In genomic region chr11:72447475-72447874, GRCm38 (mm10) we compare ENCODE assay signal across 13 mouse cellular contexts. TPM values are rescaled to one million over a fixed set of nuclear protein-coding genes. Genes with fewer than 3 reads are reported as not detected.
DNase-seq lines count a peak whose midpoint lies in the region; ATAC-seq and TF ChIP-seq lines count a peak whose summit lies in the region.
"Had no signal": no experiment of that assay in that cellular context is flagged by ENCODE, and none has a peak within 500 bp of the region (broad histone marks: within the 10 kb centered on the region; RNA-seq: fewer than 3 reads in every experiment).

No protein-coding gene starts in this region.

- peaks cover 95% of the 10 kb centered on the region for H3K36me3 ChIP-seq in kidney, postnatal 0 days (ENCODE audit: insufficient read depth, low read length)
- H3K36me3 ChIP-seq in testis, adult 2 months (ENCODE audit: control insufficient read depth, insufficient read depth, low read length) = no peaks in the 10 kb centered on the region; the same call in 1 of the 2 replicates

- H3K9me3 ChIP-seq in kidney, postnatal 0 days (replicated peaks; ENCODE audit: low read length) = no peaks in the 10 kb centered on the region
- H3K9me3 ChIP-seq: limb, embryonic 10.5 days; lung, embryonic 15.5 days; midbrain, embryonic 10.5 days had no signal

- H3K27ac ChIP-seq in kidney, postnatal 0 days = no peak overlapping the region
- H3K27ac ChIP-seq in testis, adult 2 months (ENCODE audit: control insufficient read depth, insufficient read depth, low read depth, low read length) = no peak overlapping the region
- H3K27ac ChIP-seq in cerebellum, adult 2 months (ENCODE audit: insufficient read depth, low read length) = no peak overlapping the region
- H3K27ac ChIP-seq: limb, embryonic 10.5 days; lung, embryonic 15.5 days; midbrain, embryonic 10.5 days had no signal

- no peak for TF ChIP-seq POLR2A in testis, adult 2 months (IDR thresholded peaks at IDR 0.05; ENCODE audit: control insufficient read depth, low read depth, low read length)
- no peak for TF ChIP-seq POLR2A in brain, embryonic 14.5 days (IDR thresholded peaks at IDR 0.05; ENCODE audit: borderline replicate concordance, extremely low read depth, insufficient read depth, insufficient read length, poor library complexity, severe bottlenecking)
- no peak for TF ChIP-seq POLR2A in cerebellum, adult 2 months (IDR thresholded peaks at IDR 0.05; ENCODE audit: borderline replicate concordance, insufficient read depth, low read length)

- H3K4me1 ChIP-seq in kidney, postnatal 0 days (replicated peaks; ENCODE audit: insufficient read depth, low read length) = no peaks in the 10 kb centered on the region
- H3K4me1 ChIP-seq in testis, adult 2 months (ENCODE audit: control insufficient read depth, insufficient read depth, low read length) = no peaks in the 10 kb centered on the region
- H3K4me1 ChIP-seq in cerebellum, adult 2 months (ENCODE audit: control insufficient read depth, insufficient read depth, low read length) = no peaks in the 10 kb centered on the region

- no peaks in the 10 kb centered on the region for H3K27me3 ChIP-seq in kidney, postnatal 0 days (ENCODE audit: insufficient read depth, low read length)
- H3K27me3 ChIP-seq in testis, adult 2 months (ENCODE audit: control insufficient read depth, insufficient read depth, low read length) = no peaks in the 10 kb centered on the region
- no peaks in the 10 kb centered on the region for H3K27me3 ChIP-seq in cerebellum, adult 2 months (ENCODE audit: control insufficient read depth, insufficient read depth, low read length)
- H3K27me3 ChIP-seq: lung, embryonic 15.5 days had no signal

- H3K4me3 ChIP-seq in kidney, postnatal 0 days (replicated peaks; ENCODE audit: low read depth, low read length) = no peak overlapping the region
- H3K4me3 ChIP-seq in testis, adult 2 months (ENCODE audit: control insufficient read depth, low read depth, low read length) = no peak overlapping the region
- H3K4me3 ChIP-seq in cerebellum, adult 2 months (replicated peaks; ENCODE audit: insufficient read depth, low read depth, low read length) = no peak overlapping the region
- H3K4me3 ChIP-seq: erythroblast, embryonic 14.5 days; limb, embryonic 10.5 days; lung, embryonic 15.5 days; midbrain, embryonic 10.5 days had no signal

- DNase-seq in kidney, postnatal 0 days (ENCODE audit: low spot score) = no peak
- no peak for DNase-seq in kidney, postnatal 14 days
- no peak for DNase-seq in testis, postnatal 10 days (ENCODE audit: low spot score)
- DNase-seq in brain, embryonic 14.5 days (ENCODE audit: low read depth) = no peak
- no peak for DNase-seq in cerebellum, adult 2 months
- no peak for DNase-seq in MN1 (ENCODE audit: low spot score)
- DNase-seq: cerebellum, adult 18-20 months; kidney, postnatal 10 days had no signal

- H3K9ac ChIP-seq in kidney, postnatal 0 days (ENCODE audit: low read depth, low read length) = no peak overlapping the region
- H3K9ac ChIP-seq: lung, embryonic 15.5 days had no signal

- WGBS in kidney, postnatal 0 days = 87% methylated on average over 8 of the region's 8 CpGs
- 74% methylated on average over 8 of the region's 8 CpGs for WGBS in cerebellum, adult 2 months

- H3K4me2 ChIP-seq in kidney, postnatal 0 days (ENCODE audit: low read length) = no peak overlapping the region
- H3K4me2 ChIP-seq: lung, embryonic 15.5 days had no signal

- ATAC-seq in kidney, postnatal 0 days (replicated peaks; ENCODE audit: low FRiP score, low read depth) = no peak

- TF ChIP-seq CTCF in kidney, postnatal 0 days (IDR thresholded peaks at IDR 0.05; ENCODE audit: low read depth) = peak; percentile 50; the same call in 1 of the 2 replicates
- TF ChIP-seq CTCF in testis, adult 2 months (IDR thresholded peaks at IDR 0.05; ENCODE audit: control insufficient read depth, insufficient read depth, insufficient replicate concordance, low read depth, low read length) = 0 out of 2 replicates have a peak, but pooled peaks have one; percentile 2
- 0 out of 2 replicates have a peak, but pooled peaks have one; percentile 1 for TF ChIP-seq CTCF in brain, embryonic 14.5 days (IDR thresholded peaks at IDR 0.05; ENCODE audit: borderline replicate concordance, extremely low read depth, insufficient read depth, insufficient read length)
- TF ChIP-seq CTCF in cerebellum, adult 2 months (IDR thresholded peaks at IDR 0.05; ENCODE audit: borderline replicate concordance, insufficient read depth, low read depth, low read length) = no peak

RNA-seq across cellular contexts. Expression of gene Mybbp1a, which starts 6.3 kb away (rescaled TPM):
- 107 and 109 TPM in 2 replicates for polyA plus RNA-seq in kidney, postnatal 0 days (2015; fragmentation: Nextera tagmentation; extraction: Ambion mirVana)
- 13.6 and 14.0 TPM in 2 replicates for polyA plus RNA-seq in testis, adult 2 months (2012; rRNA removed)
- polyA plus RNA-seq in brain, embryonic 14.5 days (2012; rRNA removed) = 67.9 and 74.7 TPM in 2 replicates
- 52.5 and 61.3 TPM in 2 replicates for polyA plus RNA-seq in cerebellum, adult 2 months (2012; rRNA removed)

RNA-seq across cellular contexts. Expression of gene Ggt6, which starts 12.1 kb away (rescaled TPM):
- 3.3 and 3.8 TPM in 2 replicates for polyA plus RNA-seq in kidney, postnatal 0 days (2015; fragmentation: Nextera tagmentation; extraction: Ambion mirVana)
- polyA plus RNA-seq in testis, adult 2 months (2012; rRNA removed) = 0.10 TPM in 2 replicates
- 0.12 and 0.35 TPM in 2 replicates for polyA plus RNA-seq in brain, embryonic 14.5 days (2012; rRNA removed)
- 0.14 and 0.15 TPM in 2 replicates for polyA plus RNA-seq in cerebellum, adult 2 months (2012; rRNA removed)
- polyA plus RNA-seq: erythroblast, embryonic 14.5 days; midbrain, embryonic 10.5 days had no signal

RNA-seq across cellular contexts. Expression of gene Smtnl2, which starts 36.0 kb away (rescaled TPM):
- 112 and 129 TPM in 2 replicates for polyA plus RNA-seq in kidney, postnatal 0 days (2015; fragmentation: Nextera tagmentation; extraction: Ambion mirVana)
- polyA plus RNA-seq in testis, adult 2 months (2012; rRNA removed) = 2.1 and 2.5 TPM in 2 replicates
- polyA plus RNA-seq in brain, embryonic 14.5 days (2012; rRNA removed) = 2.1 and 3.4 TPM in 2 replicates
- 1.5 and 1.6 TPM in 2 replicates for polyA plus RNA-seq in cerebellum, adult 2 months (2012; rRNA removed)
- polyA plus RNA-seq: erythroblast, embryonic 14.5 days had no signal

RNA-seq across cellular contexts. Expression of gene Spns2, which starts 42.2 kb away (rescaled TPM):
- 6.3 and 7.4 TPM in 2 replicates for polyA plus RNA-seq in kidney, postnatal 0 days (2015; fragmentation: Nextera tagmentation; extraction: Ambion mirVana)
- 11.4 and 12.1 TPM in 2 replicates for polyA plus RNA-seq in testis, adult 2 months (2012; rRNA removed)
- polyA plus RNA-seq in brain, embryonic 14.5 days (2012; rRNA removed) = 46.0 and 49.0 TPM in 2 replicates
- 55.3 and 59.5 TPM in 2 replicates for polyA plus RNA-seq in cerebellum, adult 2 months (2012; rRNA removed)

Comparison
In these comparisons a context has a peak if more than half of its experiments do, and no peak if none do; other contexts are left out.
1. RNA of gene Smtnl2, which starts 36.0 kb away (polyA plus RNA-seq): 112 to 129 TPM in kidney, postnatal 0 days; 2.1 to 3.4 TPM in brain, embryonic 14.5 days, 2.1 to 2.5 TPM in testis, adult 2 months and 1.5 to 1.6 TPM in cerebellum, adult 2 months; every median in the first group is over 10 times any median in the second.